Mouse (Mus musculus) heart, embryonic 16.5 days (tissue): ENCODE data around the gene Elavl4. TPM values are rescaled to one million over a fixed set of nuclear protein-coding genes. Genes with fewer than 3 reads are reported as not detected.
A peak's percentile ranks its signal among the peaks of the same experiment; 100 is the strongest.

Experiments
- ATAC-seq: fragments of 200-750 bp; cut with Nextera tagmentation; replicated peaks from 2 replicates; pipeline ENCODE4 v1.8.0; 2017; ENCODE audit warnings: moderate number of reproducible peaks; ENCODE audit not compliant: insufficient read depth, low FRiP score; ENCODE audit errors: extremely low read depth
- H3K27ac ChIP-seq: fragments of 300-500 bp; sonication (generic); 2 replicates; pipeline ENCODE4 v1.5.1; 2014; ENCODE audit warnings: mild to moderate bottlenecking, low read length, control low read depth, moderate library complexity
- H3K27me3 ChIP-seq: fragments of 300-500 bp; sonication (generic); 2 replicates; pipeline ENCODE4 v1.6.1; 2014; ENCODE audit warnings: low read length, mixed read lengths; ENCODE audit not compliant: control insufficient read depth, insufficient read depth
- H3K36me3 ChIP-seq: fragments of 300-500 bp; sonication (generic); 2 replicates; pipeline ENCODE4 v1.6.1; 2014; ENCODE audit not compliant: control insufficient read depth, insufficient read depth
- H3K4me1 ChIP-seq: fragments of 300-500 bp; sonication (generic); 2 replicates; pipeline ENCODE4 v1.6.1; 2014; ENCODE audit warnings: low read length, mixed read lengths; ENCODE audit not compliant: control insufficient read depth, insufficient read depth
- H3K4me2 ChIP-seq: fragments of 300-500 bp; sonication (generic); 2 replicates; pipeline ENCODE4 v1.6.1; 2014; ENCODE audit warnings: low read depth, mild to moderate bottlenecking, control low read depth, low read length
- H3K4me3 ChIP-seq: fragments of 300-500 bp; sonication (generic); 2 replicates; pipeline ENCODE4 v1.5.1; 2014; ENCODE audit warnings: mild to moderate bottlenecking, control low read depth, low read length
- H3K9ac ChIP-seq: fragments of 300-500 bp; sonication (generic); 2 replicates; pipeline ENCODE4 v1.6.1; 2014; ENCODE audit warnings: low read length, control low read depth
- H3K9me3 ChIP-seq: fragments of 300-500 bp; sonication (generic); replicated peaks from 2 replicates; pipeline ENCODE4 v1.6.1; 2016; ENCODE audit warnings: low read length; ENCODE audit not compliant: control insufficient read depth
- WGBS: fragments of 180-500 bp; shearing (Covaris S2); extraction: QIAGEN DNeasy Blood & Tissue Kit; methylation state at CpG from one replicate; pipeline ENCODE4 v1.1.7; 2014; 5-methylcytosine and 5-hydroxymethylcytosine counted together
- polyA plus RNA-seq: library from polyadenylated mRNA; unstranded; fragments of >200 nt; fragmentation: Nextera tagmentation; extraction: Ambion mirVana; gene quantifications from 2 replicates; pipeline ENCODE4 v1.2.1, GENCODE M21; 2015

The Elavl4 gene
- 3.1 and 3.5 TPM in 2 replicates for polyA plus RNA-seq

DNA sequence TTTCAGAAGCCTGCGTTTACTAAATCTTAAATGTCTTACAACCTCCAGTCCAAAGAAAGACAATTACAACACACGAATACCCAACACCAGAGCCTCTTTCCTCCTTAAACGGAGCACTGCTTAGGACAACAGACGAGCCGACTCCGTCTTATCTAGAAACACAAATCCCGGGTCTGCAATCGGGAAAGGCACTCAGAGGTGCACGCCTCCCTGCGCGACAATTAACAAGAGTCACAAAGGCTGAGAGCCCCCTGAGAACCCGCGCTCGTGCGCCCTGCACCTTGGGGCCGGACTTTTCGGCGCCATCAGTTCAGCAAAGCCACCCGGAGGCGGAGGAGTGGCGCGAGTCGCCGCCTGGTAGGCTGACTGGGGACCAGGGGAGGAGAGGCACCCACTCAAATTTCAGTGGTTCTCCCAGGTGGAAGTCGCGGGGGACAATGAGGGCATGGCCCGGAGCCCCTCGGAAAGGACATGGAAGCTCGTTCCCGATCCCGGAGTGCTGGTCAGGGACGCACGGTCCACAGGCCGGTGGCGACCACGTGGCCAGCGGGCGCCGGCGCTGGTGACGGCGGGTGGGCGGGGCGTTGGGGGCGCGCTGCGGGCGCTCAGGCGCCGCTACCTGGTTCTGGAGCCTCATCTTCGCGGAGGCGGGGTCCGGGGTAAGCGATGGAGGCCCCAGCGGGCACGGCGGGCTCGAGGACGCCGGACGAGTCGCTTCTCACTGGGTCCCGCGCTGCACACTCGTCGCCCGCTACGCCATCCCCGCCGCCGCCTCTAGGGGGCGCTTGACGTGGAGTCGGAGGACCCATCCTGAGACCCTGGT is at the start of gene Elavl4:
Elavl4 (minus strand) TSS at position 732 of the 823 bp plus-strand sequence.
- WGBS, result under 1% methylated on average over 75 of the region's 75 CpGs
- Histone ChIP-seq H3K27ac (peak within 1 kb of the TSS; percentile 66), H3K9ac (peak within 1 kb of the TSS; percentile 75), H3K4me3 (peak within 1 kb of the TSS; percentile 78), H3K4me2 (peak within 1 kb of the TSS; percentile 91), H3K27me3 (no peaks in the 10 kb centered on the region), H3K36me3 (no peaks in the 10 kb centered on the region), H3K4me1 (no peaks in the 10 kb centered on the region), H3K9me3 (no peaks in the 10 kb centered on the region)
- ATAC-seq, result peak; percentile 93

GRCm38 (mm10) chr4:110397618-110398045 is 45.9 kb upstream of the Elavl4 start, which contains the start of gene Agbl4:
Gene Agbl4 (plus strand): TSS chr4:110397661.
- peak; percentile 96 for ATAC-seq
- H3K27ac ChIP-seq, result no peak within 1 kb of the TSS
- WGBS, result under 1% methylated on average over 27 of the region's 27 CpGs

DNA sequence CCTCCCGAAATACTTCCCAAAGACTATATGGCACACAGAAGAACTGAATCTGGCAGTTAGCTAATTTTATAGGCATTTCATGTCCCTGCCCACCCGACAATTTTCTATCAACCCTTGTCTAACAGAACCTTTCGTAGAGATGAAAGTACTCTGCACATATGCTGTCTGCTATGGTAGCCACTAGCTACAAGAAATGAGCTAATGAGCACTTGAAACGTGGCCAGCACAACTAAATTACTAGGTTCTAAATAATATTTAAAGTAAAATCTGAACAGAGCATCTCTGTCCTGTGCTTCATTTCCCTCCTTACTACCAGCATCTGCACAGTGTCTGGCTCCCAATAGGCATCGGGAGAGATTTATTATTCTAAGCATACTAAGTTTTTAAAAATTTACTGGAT is 44.5 kb upstream of the Elavl4 start:
- Histone ChIP-seq H3K36me3 (no peaks in the 10 kb centered on the region), H3K27me3 (no peaks in the 10 kb centered on the region), H3K27ac (no peak overlapping the region), H3K4me3 (no peak overlapping the region), H3K4me2 (no peak overlapping the region), H3K9ac (no peak overlapping the region), H3K4me1 (0 out of 2 replicates have a peak, but pooled peaks cover 2% of the 10 kb centered on the region), H3K9me3 (no peaks in the 10 kb centered on the region)
- WGBS, result 75% methylated on average over 5 of the region's 5 CpGs
- ATAC-seq, result no peak

More at GRCm38 (mm10) chr4:110397618-110398045, 45.9 kb upstream of the Elavl4 start, which contains the start of gene Agbl4:
- no peaks in the 10 kb centered on the region for H3K9me3 ChIP-seq
- H3K36me3 ChIP-seq, result no peaks in the 10 kb centered on the region
- H3K9ac ChIP-seq, result peak within 1 kb of the TSS; percentile 63
- H3K4me1 ChIP-seq, result 0 out of 2 replicates have a peak, but pooled peaks cover 2% of the 10 kb centered on the region
- H3K4me2 ChIP-seq, result peak within 1 kb of the TSS; percentile 73
- peak within 1 kb of the TSS; percentile 76 for H3K4me3 ChIP-seq
- H3K27me3 ChIP-seq, result no peaks in the 10 kb centered on the region

- no peaks in the 10 kb centered on the region for H3K36me3 ChIP-seq
- no peak overlapping the region for H3K4me3 ChIP-seq
- H3K27ac ChIP-seq, result no peak overlapping the region
- no peaks in the 10 kb centered on the region for H3K27me3 ChIP-seq
- H3K9ac ChIP-seq, result no peak overlapping the region
- no peak for ATAC-seq
- H3K4me2 ChIP-seq, result no peak overlapping the region
- WGBS, result 69% methylated on average over 2 of the region's 2 CpGs
- H3K9me3 ChIP-seq, result no peaks in the 10 kb centered on the region
- no peaks in the 10 kb centered on the region for H3K4me1 ChIP-seq
These were observed 8.9 kb upstream of the Elavl4 start for GRCm38 (mm10) chr4:110360568-110360967.

DNA sequence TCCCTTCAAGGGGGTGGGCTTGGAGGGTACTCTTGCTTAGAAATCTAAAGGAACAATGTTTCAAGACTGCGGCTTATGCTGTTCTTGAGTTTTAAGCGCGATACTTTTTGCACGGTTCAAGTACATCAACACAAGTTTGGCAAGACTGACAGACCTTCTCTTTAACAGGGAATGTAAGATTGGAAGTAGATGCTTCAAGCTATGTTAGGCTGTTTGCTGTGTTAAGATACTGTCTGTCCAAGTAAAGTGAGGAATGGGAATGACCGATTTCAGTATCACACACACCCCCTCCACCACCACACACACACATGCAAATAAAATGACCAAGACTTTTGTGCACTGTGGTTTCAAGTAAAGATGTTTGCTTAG is 276 bp upstream of the Elavl4 start:
- H3K9me3 ChIP-seq, result no peaks in the 10 kb centered on the region
- H3K36me3 ChIP-seq, result no peaks in the 10 kb centered on the region
- H3K27me3 ChIP-seq, result no peaks in the 10 kb centered on the region
- peak overlapping the region; percentile 78 for H3K4me3 ChIP-seq
- no peaks in the 10 kb centered on the region for H3K4me1 ChIP-seq
- H3K27ac ChIP-seq, result no peak overlapping the region
- H3K4me2 ChIP-seq, result peak overlapping the region; percentile 91
- ATAC-seq, result no peak
- H3K9ac ChIP-seq, result peak overlapping the region; percentile 75
- WGBS, result 9% methylated on average over 5 of the region's 5 CpGs

GRCm38 (mm10) chr4:110350856-110351177 is 892 bp downstream of the Elavl4 start:
- Histone ChIP-seq H3K9ac (peak overlapping the region; percentile 75), H3K9me3 (no peaks in the 10 kb centered on the region), H3K4me2 (peak overlapping the region; percentile 91), H3K27ac (peak overlapping the region; percentile 66), H3K36me3 (no peaks in the 10 kb centered on the region), H3K27me3 (no peaks in the 10 kb centered on the region), H3K4me3 (peak overlapping the region; percentile 78), H3K4me1 (no peaks in the 10 kb centered on the region)
- no peak for ATAC-seq
- 11% methylated on average over 6 of the region's 6 CpGs for WGBS

DNA sequence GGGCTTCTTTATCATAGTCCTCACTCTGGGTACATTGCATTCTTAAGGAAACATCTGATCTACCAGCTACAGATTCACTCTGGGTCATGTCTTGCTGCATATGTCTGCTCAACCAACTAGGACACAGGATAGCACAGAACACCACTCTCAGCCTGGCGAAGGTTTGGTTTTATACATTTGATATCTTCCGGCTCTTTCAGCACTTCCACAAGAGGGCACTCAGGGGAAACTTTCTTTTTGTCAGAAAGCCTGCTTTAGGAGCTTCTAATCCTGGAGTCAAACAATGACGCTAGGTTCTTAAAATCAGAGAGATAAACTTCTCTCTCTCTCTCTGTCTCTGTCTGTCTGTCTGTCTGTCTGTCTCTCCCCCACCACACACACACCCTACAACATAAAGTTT is 27.8 kb downstream of the Elavl4 start:
- Histone ChIP-seq H3K36me3 (no peaks in the 10 kb centered on the region), H3K9ac (no peak overlapping the region), H3K4me2 (no peak overlapping the region), H3K4me1 (no peaks in the 10 kb centered on the region), H3K9me3 (peaks cover 3% of the 10 kb centered on the region; the same call in 1 of the 2 replicates), H3K27me3 (no peaks in the 10 kb centered on the region), H3K4me3 (no peak overlapping the region), H3K27ac (no peak overlapping the region)
- no peak for ATAC-seq
- 38% methylated on average over 3 of the region's 3 CpGs for WGBS

DNA sequence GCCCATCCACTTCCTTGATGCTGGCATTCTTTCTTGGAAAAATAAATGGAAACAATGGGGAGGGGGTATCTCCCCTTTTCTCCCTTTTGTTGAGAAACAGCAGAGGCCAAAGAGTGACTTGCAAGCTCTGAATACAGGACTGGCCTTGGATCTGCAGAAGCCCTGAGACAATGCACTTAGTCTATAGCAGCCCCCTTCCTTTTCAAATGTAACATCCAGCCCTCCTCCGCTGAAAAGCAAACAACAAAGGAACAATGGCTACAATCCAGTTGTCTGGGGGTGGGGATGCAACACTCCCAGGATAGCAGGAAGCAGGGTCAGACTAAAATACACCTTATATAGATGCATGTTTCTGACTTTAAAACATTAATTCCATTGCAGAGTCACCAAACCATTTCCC is 39.6 kb downstream of the Elavl4 start:
- H3K27ac ChIP-seq, result no peak overlapping the region
- 27% methylated on average over 1 of the region's 1 CpGs for WGBS

GRCm38 (mm10) chr4:110306972-110307371 is 44.7 kb downstream of the Elavl4 start:
- Histone ChIP-seq H3K9me3 (no peaks in the 10 kb centered on the region), H3K4me3 (no peak overlapping the region)
- WGBS, result 70% methylated on average over 5 of the region's 5 CpGs

More for the DNA sequence above, 39.6 kb downstream of the Elavl4 start:
- Histone ChIP-seq H3K4me3 (no peak overlapping the region), H3K4me1 (no peaks in the 10 kb centered on the region; the same call in 1 of the 2 replicates), H3K4me2 (no peak overlapping the region), H3K27me3 (no peaks in the 10 kb centered on the region), H3K9ac (no peak overlapping the region), H3K9me3 (no peaks in the 10 kb centered on the region), H3K36me3 (no peaks in the 10 kb centered on the region)
- no peak for ATAC-seq

More at GRCm38 (mm10) chr4:110306972-110307371, 44.7 kb downstream of the Elavl4 start:
- no peaks in the 10 kb centered on the region for H3K36me3 ChIP-seq
- no peak for ATAC-seq
- H3K9ac ChIP-seq, result no peak overlapping the region
- H3K27ac ChIP-seq, result no peak overlapping the region
- no peaks in the 10 kb centered on the region; the same call in 1 of the 2 replicates for H3K4me1 ChIP-seq
- no peak overlapping the region for H3K4me2 ChIP-seq
- H3K27me3 ChIP-seq, result no peaks in the 10 kb centered on the region
